In the genomic region with DNA sequence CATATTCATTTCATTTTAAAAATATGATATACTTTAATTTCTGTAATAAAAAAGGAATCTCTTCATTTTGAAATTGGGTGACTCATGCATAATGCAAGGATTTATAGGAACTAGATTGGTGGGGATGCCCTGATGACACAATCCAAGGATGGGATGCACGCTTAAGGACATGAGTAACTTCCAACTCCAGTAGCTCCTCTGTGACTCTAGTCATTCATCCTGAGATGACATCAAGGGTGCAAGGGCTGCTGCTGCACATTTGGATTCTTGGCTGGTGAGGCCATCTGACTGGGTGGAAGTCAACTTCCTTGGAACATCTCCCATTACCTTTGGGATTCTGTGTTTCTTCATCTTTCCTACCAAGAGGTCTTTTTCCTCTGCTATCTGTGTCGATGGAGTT, we compare ENCODE assay signal across 25 mouse cellular contexts.
DNase-seq lines count a peak whose midpoint lies in the region; ATAC-seq and TF ChIP-seq lines count a peak whose summit lies in the region.
"Had no signal": no experiment of that assay in that cellular context is flagged by ENCODE, and none has a peak within 500 bp of the region (broad histone marks: within the 10 kb centered on the region; RNA-seq: fewer than 3 reads in every experiment).

No protein-coding gene starts in this region.

- no peak overlapping the region for H3K9ac ChIP-seq in midbrain, embryonic 11.5 days (ENCODE audit: low read length)
- no peak overlapping the region for H3K9ac ChIP-seq in midbrain, embryonic 16.5 days (ENCODE audit: low read depth, low read length)
- no peak overlapping the region for H3K9ac ChIP-seq in liver, embryonic 11.5 days (ENCODE audit: low read depth, low read length)
- H3K9ac ChIP-seq: embryonic facial prominence, embryonic 12.5 days; forebrain, embryonic 12.5 days had no signal

- ATAC-seq in midbrain, embryonic 11.5 days (ENCODE audit: low FRiP score): no peak
- no peak for ATAC-seq in midbrain, embryonic 16.5 days
- ATAC-seq in liver, embryonic 11.5 days (replicated peaks; ENCODE audit: low FRiP score): no peak
- ATAC-seq: CD4-positive, CD25-positive, alpha-beta regulatory T cell, adult 4 months; forebrain, embryonic 16.5 days had no signal

- H3K79me2 ChIP-seq in myocyte (ENCODE audit: control insufficient read depth, insufficient read depth): no peaks in the 10 kb centered on the region

- H3K27me3 ChIP-seq in midbrain, embryonic 11.5 days (ENCODE audit: control insufficient read depth, insufficient read depth, low read length): peaks cover 84% of the 10 kb centered on the region
- peaks cover 71% of the 10 kb centered on the region for H3K27me3 ChIP-seq in midbrain, embryonic 16.5 days (ENCODE audit: control insufficient read depth, insufficient read depth, low read depth, low read length)
- H3K27me3 ChIP-seq in myocyte (ENCODE audit: control insufficient read depth, insufficient read depth, insufficient read length): no peaks in the 10 kb centered on the region
- no peaks in the 10 kb centered on the region for H3K27me3 ChIP-seq in liver, embryonic 11.5 days (replicated peaks; ENCODE audit: control insufficient read depth, insufficient read depth, low read length)
- H3K27me3 ChIP-seq: CH12.LX; embryonic facial prominence, embryonic 12.5 days had no signal

- H3K9me3 ChIP-seq in midbrain, embryonic 11.5 days (ENCODE audit: control insufficient read depth, low read length): no peaks in the 10 kb centered on the region
- H3K9me3 ChIP-seq in midbrain, embryonic 16.5 days (replicated peaks; ENCODE audit: control insufficient read depth, low read length, poor library complexity, severe bottlenecking): no peaks in the 10 kb centered on the region
- H3K9me3 ChIP-seq in liver, embryonic 11.5 days (ENCODE audit: control insufficient read depth, low read length): no peaks in the 10 kb centered on the region
- H3K9me3 ChIP-seq: embryonic facial prominence, embryonic 10.5 days; embryonic facial prominence, embryonic 12.5 days; forebrain, embryonic 10.5 days; forebrain, embryonic 12.5 days; G1E had no signal

- TF ChIP-seq POLR2A in myocyte (IDR thresholded peaks at IDR 0.05; ENCODE audit: insufficient read length, low read depth): no peak

- 91% methylated on average over 2 of the region's 2 CpGs for WGBS in midbrain, embryonic 11.5 days
- 96% methylated on average over 2 of the region's 2 CpGs for WGBS in midbrain, embryonic 16.5 days
- WGBS in liver, embryonic 11.5 days: 77% methylated on average over 2 of the region's 2 CpGs

- no peaks in the 10 kb centered on the region for H3K36me3 ChIP-seq in midbrain, embryonic 11.5 days (ENCODE audit: control insufficient read depth, insufficient read depth, low read length)
- no peaks in the 10 kb centered on the region for H3K36me3 ChIP-seq in midbrain, embryonic 16.5 days (ENCODE audit: control insufficient read depth, insufficient read depth, low read length)
- no peaks in the 10 kb centered on the region for H3K36me3 ChIP-seq in myocyte (ENCODE audit: control insufficient read depth, insufficient read depth)
- no peaks in the 10 kb centered on the region for H3K36me3 ChIP-seq in liver, embryonic 11.5 days (ENCODE audit: control insufficient read depth, insufficient read depth, low read length)
- H3K36me3 ChIP-seq: embryonic facial prominence, embryonic 10.5 days; embryonic facial prominence, embryonic 12.5 days; forebrain, embryonic 10.5 days; forebrain, embryonic 12.5 days; G1E had no signal

- no peak overlapping the region for H3K4me3 ChIP-seq in midbrain, embryonic 11.5 days (ENCODE audit: low read depth, low read length)
- H3K4me3 ChIP-seq in midbrain, embryonic 16.5 days (ENCODE audit: low read depth, low read length): no peak overlapping the region
- H3K4me3 ChIP-seq in myocyte: no peak overlapping the region
- no peak overlapping the region for H3K4me3 ChIP-seq in liver, embryonic 11.5 days (ENCODE audit: low read depth, low read length)
- H3K4me3 ChIP-seq: embryonic facial prominence, embryonic 10.5 days; embryonic facial prominence, embryonic 12.5 days; erythroblast, embryonic 14.5 days; forebrain, embryonic 10.5 days; forebrain, embryonic 12.5 days had no signal

- no peak overlapping the region for H3K4me2 ChIP-seq in midbrain, embryonic 11.5 days
- no peak overlapping the region for H3K4me2 ChIP-seq in midbrain, embryonic 16.5 days (ENCODE audit: low read length)
- H3K4me2 ChIP-seq in myocyte (ENCODE audit: low read depth): peak overlapping the region; percentile 3
- no peak overlapping the region for H3K4me2 ChIP-seq in liver, embryonic 11.5 days
- H3K4me2 ChIP-seq: embryonic facial prominence, embryonic 12.5 days; forebrain, embryonic 12.5 days had no signal

- no peaks in the 10 kb centered on the region; the same call in 1 of the 2 replicates for H3K4me1 ChIP-seq in midbrain, embryonic 11.5 days (ENCODE audit: control insufficient read depth, insufficient read depth, low read length)
- H3K4me1 ChIP-seq in midbrain, embryonic 16.5 days (ENCODE audit: control insufficient read depth, insufficient read depth, low read length): 0 out of 2 replicates have a peak, but pooled peaks cover 2% of the 10 kb centered on the region
- no peaks in the 10 kb centered on the region for H3K4me1 ChIP-seq in liver, embryonic 11.5 days (replicated peaks; ENCODE audit: control insufficient read depth, insufficient read depth, low read length)

- no peak overlapping the region for H3ac ChIP-seq in myocyte (ENCODE audit: control insufficient read depth, insufficient read length)

- DNase-seq in midbrain, embryonic 11.5 days (ENCODE audit: low spot score, missing footprints): peak; percentile 31
- peak; percentile 74 for DNase-seq in 3T3-L1 (ENCODE audit: low read depth, low spot score)
- peak; percentile 46 for DNase-seq in NIH3T3 (ENCODE audit: low read depth)
- no peak for DNase-seq in liver, embryonic 11.5 days (ENCODE audit: low spot score)
- no peak for DNase-seq in spleen, postnatal 14 days (ENCODE audit: low spot score in 2 of 2)
- no peak for DNase-seq in thymus, postnatal 36 days
- DNase-seq: adrenal gland, adult 2 months; adrenal gland, postnatal 10 days; adrenal gland, postnatal 36 days; cerebellum, adult 11-12 months; cerebellum, adult 2 months; cerebellum, adult 9-10 months; cerebellum, postnatal 10 days; cerebellum, postnatal 25 days had no signal

- H3K27ac ChIP-seq in midbrain, embryonic 11.5 days (ENCODE audit: low read depth, low read length): no peak overlapping the region
- H3K27ac ChIP-seq in midbrain, embryonic 16.5 days (ENCODE audit: low read length): no peak overlapping the region
- H3K27ac ChIP-seq in liver, embryonic 11.5 days (ENCODE audit: low read depth, low read length): no peak overlapping the region
- H3K27ac ChIP-seq: embryonic facial prominence, embryonic 10.5 days; embryonic facial prominence, embryonic 12.5 days; forebrain, embryonic 10.5 days; forebrain, embryonic 12.5 days had no signal

TF ChIP-seq in myocyte, 11 proteins besides CTCF, POLR2A, EP300 and RAD21:
- TF ChIP-seq E2F4 (IDR thresholded peaks at IDR 0.05; ENCODE audit: insufficient read depth) (no peak), REST (IDR thresholded peaks at IDR 0.05; ENCODE audit: insufficient read depth, insufficient read length) (no peak), USF1 (IDR thresholded peaks at IDR 0.05; ENCODE audit: low read depth) (no peak), TCF3 (IDR thresholded peaks at IDR 0.05; ENCODE audit: insufficient read length, low read depth) (no peak), MYOG (IDR thresholded peaks at IDR 0.05; ENCODE audit: control insufficient read depth in 1 of 3, insufficient read depth in 1 of 3, insufficient read length in 2 of 3, low read depth in 2 of 3) (no peak), MYOD1 (IDR thresholded peaks at IDR 0.05; ENCODE audit: control insufficient read depth in 1 of 3, insufficient read length in 2 of 3, low read depth in 2 of 3) (no peak), POLR2AphosphoS2 (IDR thresholded peaks at IDR 0.05; ENCODE audit: insufficient read length, low read depth) (no peak), SRF (IDR thresholded peaks at IDR 0.05; ENCODE audit: control insufficient read depth, insufficient read length, low read depth) (no peak), CEBPB (IDR thresholded peaks at IDR 0.05; ENCODE audit: insufficient read depth, poor library complexity, severe bottlenecking) (no peak), MAX (IDR thresholded peaks at IDR 0.05; ENCODE audit: low read depth) (no peak), TCF12 (IDR thresholded peaks at IDR 0.05; ENCODE audit: insufficient read depth, poor library complexity, severe bottlenecking) (no peak)

Comparison
In these comparisons a context has a peak if more than half of its experiments do, and no peak if none do; other contexts are left out.
1. DNase-seq: peak in midbrain, embryonic 11.5 days (single experiment), 3T3-L1 (single experiment) and NIH3T3 (single experiment); none in liver, embryonic 11.5 days (single experiment), spleen, postnatal 14 days (0 of 2) and thymus, postnatal 36 days (0 of 2).